Mouse (Mus musculus) limb, embryonic 15.5 days (tissue): Measurements from ENCODE around the gene Swap70. TPM values are rescaled to one million over a fixed set of nuclear protein-coding genes. Genes with fewer than 3 reads are reported as not detected.
"Not testable (repeated sequence)": the region's sequence is repeated elsewhere in the genome, so short reads cannot be mapped to it uniquely, and the experiment has no call there.

Source experiments
- ATAC-seq: fragments of 200-750 bp; cut with Nextera tagmentation; 2 replicates; pipeline ENCODE4 v1.8.0; 2017; ENCODE audit warnings: low read depth, moderate TSS enrichment; ENCODE audit not compliant: insufficient number of reproducible peaks, low FRiP score, low TSS enrichment
- H3K27ac ChIP-seq: fragments of 300-500 bp; sonication (generic); 2 replicates; pipeline ENCODE4 v1.5.1; 2015; ENCODE audit warnings: moderate library complexity, mild to moderate bottlenecking, inconsistent platforms
- H3K27me3 ChIP-seq: fragments of 300-500 bp; sonication (generic); 2 replicates; pipeline ENCODE4 v1.6.1; 2015; ENCODE audit warnings: inconsistent platforms
- H3K36me3 ChIP-seq: fragments of 300-500 bp; sonication (generic); 2 replicates; pipeline ENCODE4 v1.6.1; 2015; ENCODE audit warnings: inconsistent platforms
- H3K4me1 ChIP-seq: fragments of 300-500 bp; sonication (generic); 2 replicates; pipeline ENCODE4 v1.6.1; 2015; ENCODE audit warnings: inconsistent platforms
- H3K4me2 ChIP-seq: fragments of 300-500 bp; sonication (generic); 2 replicates; pipeline ENCODE4 v1.6.1; 2015; ENCODE audit warnings: mild to moderate bottlenecking, inconsistent platforms
- H3K4me3 ChIP-seq: fragments of 300-500 bp; sonication (generic); 2 replicates; pipeline ENCODE4 v1.5.1; 2015; ENCODE audit warnings: mild to moderate bottlenecking, inconsistent platforms
- H3K9ac ChIP-seq: fragments of 300-500 bp; sonication (generic); 2 replicates; pipeline ENCODE4 v1.6.1; 2015; ENCODE audit warnings: inconsistent platforms
- H3K9me3 ChIP-seq: fragments of 300-500 bp; sonication (generic); 2 replicates; pipeline ENCODE4 v1.6.1; 2016; ENCODE audit warnings: inconsistent platforms
- WGBS: fragments of 180-500 bp; shearing (Covaris S2); methylation state at CpG from one replicate; pipeline ENCODE4 v1.1.7; 2015; 5-methylcytosine and 5-hydroxymethylcytosine counted together
- polyA plus RNA-seq: library from polyadenylated mRNA; unstranded; fragments of >200 nt; fragmentation: Nextera tagmentation; extraction: Ambion mirVana; gene quantifications from 2 replicates; pipeline ENCODE4 v1.2.1, GENCODE M21; 2015

Swap70 gene
- polyA plus RNA-seq, 1 experiment from 2014 or later = 34.4 TPM

- WGBS = 60% methylated on average over 3 of the region's 3 CpGs
- Histone ChIP-seq H3K9ac (no peak overlapping the region), H3K9me3 (0 out of 2 replicates have a peak, but pooled peaks cover 6% of the 10 kb centered on the region), H3K27me3 (no peaks in the 10 kb centered on the region), H3K4me1 (no peaks in the 10 kb centered on the region), H3K27ac (no peak overlapping the region), H3K4me2 (no peak overlapping the region), H3K4me3 (no peak overlapping the region), H3K36me3 (no peaks in the 10 kb centered on the region)
- ATAC-seq = no peak
Measured at GRCm38 (mm10) chr7:110211025-110211424, 10.5 kb upstream of the Swap70 start.

GRCm38 (mm10) chr7:110214882-110215281 lies 6.6 kb upstream of the Swap70 start:
- Histone ChIP-seq H3K27ac (no peak overlapping the region), H3K27me3 (no peaks in the 10 kb centered on the region), H3K4me3 (no peak overlapping the region), H3K36me3 (no peaks in the 10 kb centered on the region), H3K4me1 (no peaks in the 10 kb centered on the region), H3K9ac (no peak overlapping the region), H3K9me3 (no peaks in the 10 kb centered on the region), H3K4me2 (no peak overlapping the region)
- WGBS = 56% methylated on average over 3 of the region's 3 CpGs
- ATAC-seq = no peak

GRCm38 (mm10) chr7:110221051-110221585 lies 393 bp upstream of the Swap70 start:
- peaks cover under 1% of the 10 kb centered on the region; the same call in 1 of the 2 replicates for H3K36me3 ChIP-seq
- no peaks in the 10 kb centered on the region for H3K9me3 ChIP-seq
- no peak for ATAC-seq
- no peaks in the 10 kb centered on the region for H3K27me3 ChIP-seq
- H3K4me3 ChIP-seq = peak overlapping the region; percentile 77
- peak overlapping the region; percentile 64 for H3K4me2 ChIP-seq
- H3K27ac ChIP-seq = peak overlapping the region; percentile 96
- 21% methylated on average over 8 of the region's 8 CpGs for WGBS
- no peak overlapping the region for H3K9ac ChIP-seq
- peaks cover 15% of the 10 kb centered on the region; the same call in 1 of the 2 replicates for H3K4me1 ChIP-seq

- peaks cover 7% of the 10 kb centered on the region; the same call in 1 of the 2 replicates for H3K36me3 ChIP-seq
- no peak overlapping the region for H3K9ac ChIP-seq
- no peak for ATAC-seq
- H3K4me1 ChIP-seq = peaks cover 15% of the 10 kb centered on the region; the same call in 1 of the 2 replicates
- H3K4me2 ChIP-seq = peak overlapping the region; percentile 64
- peak overlapping the region; percentile 78 for H3K27ac ChIP-seq
- H3K27me3 ChIP-seq = no peaks in the 10 kb centered on the region
- 14% methylated on average over 12 of the region's 12 CpGs for WGBS
- H3K4me3 ChIP-seq = peak overlapping the region; percentile 77
- no peaks in the 10 kb centered on the region for H3K9me3 ChIP-seq
Measured at GRCm38 (mm10) chr7:110222583-110223182, 1.2 kb downstream of the Swap70 start.

- Histone ChIP-seq H3K9ac (no peak overlapping the region), H3K9me3 (no peaks in the 10 kb centered on the region), H3K4me3 (no peak overlapping the region), H3K4me1 (peaks cover 15% of the 10 kb centered on the region; the same call in 1 of the 2 replicates), H3K27ac (no peak overlapping the region), H3K36me3 (peaks cover 7% of the 10 kb centered on the region; the same call in 1 of the 2 replicates), H3K4me2 (no peak overlapping the region), H3K27me3 (no peaks in the 10 kb centered on the region)
- ATAC-seq = no peak
- WGBS = 68% methylated on average over 2 of the region's 2 CpGs
Measured at GRCm38 (mm10) chr7:110223727-110224510, 2.4 kb downstream of the Swap70 start.

- Histone ChIP-seq H3K4me1 (peaks cover 15% of the 10 kb centered on the region; the same call in 1 of the 2 replicates), H3K36me3 (peaks cover 7% of the 10 kb centered on the region; the same call in 1 of the 2 replicates), H3K9me3 (no peaks in the 10 kb centered on the region), H3K27me3 (no peaks in the 10 kb centered on the region), H3K4me2 (no peak overlapping the region), H3K4me3 (no peak overlapping the region), H3K27ac (no peak overlapping the region), H3K9ac (no peak overlapping the region)
- WGBS = 96% methylated on average over 5 of the region's 5 CpGs
- no peak for ATAC-seq
Measured at GRCm38 (mm10) chr7:110226484-110226883, 5.0 kb downstream of the Swap70 start.

GRCm38 (mm10) chr7:110229967-110230366 lies 8.5 kb downstream of the Swap70 start:
- WGBS = 66% methylated on average over 6 of the region's 6 CpGs
- Histone ChIP-seq H3K4me1 (no peaks in the 10 kb centered on the region), H3K4me3 (no peak overlapping the region), H3K36me3 (peaks cover 11% of the 10 kb centered on the region; the same call in 1 of the 2 replicates), H3K9ac (no peak overlapping the region), H3K9me3 (no peaks in the 10 kb centered on the region), H3K27me3 (no peaks in the 10 kb centered on the region), H3K4me2 (no peak overlapping the region), H3K27ac (no peak overlapping the region)
- ATAC-seq = no peak

GRCm38 (mm10) chr7:110231127-110231526 lies 9.6 kb downstream of the Swap70 start:
- H3K4me3 ChIP-seq, H3K9ac ChIP-seq, H3K9me3 ChIP-seq, H3K27ac ChIP-seq, ATAC-seq, H3K27me3 ChIP-seq, H3K4me1 ChIP-seq, H3K4me2 ChIP-seq: not testable (repeated sequence)
- peaks cover 11% of the 10 kb centered on the region; the same call in 1 of the 2 replicates for H3K36me3 ChIP-seq
- WGBS = 92% methylated on average over 10 of the region's 10 CpGs

- WGBS = 79% methylated on average over 4 of the region's 4 CpGs
- ATAC-seq = no peak
- no peak overlapping the region for H3K4me3 ChIP-seq
- no peak overlapping the region for H3K9ac ChIP-seq
- peaks cover 13% of the 10 kb centered on the region for H3K4me1 ChIP-seq
- H3K27me3 ChIP-seq = no peaks in the 10 kb centered on the region
- no peak overlapping the region for H3K27ac ChIP-seq
- H3K36me3 ChIP-seq = 0 out of 2 replicates have a peak, but pooled peaks cover 4% of the 10 kb centered on the region
- H3K9me3 ChIP-seq = no peaks in the 10 kb centered on the region
- no peak overlapping the region for H3K4me2 ChIP-seq
Measured at GRCm38 (mm10) chr7:110236085-110236484, 14.6 kb downstream of the Swap70 start.

- 0 out of 2 replicates have a peak, but pooled peaks cover 4% of the 10 kb centered on the region for H3K36me3 ChIP-seq
- no peak overlapping the region for H3K4me3 ChIP-seq
- H3K27ac ChIP-seq = peak overlapping the region; percentile 59; the same call in 1 of the 2 replicates
- no peak for ATAC-seq
- H3K4me1 ChIP-seq = peaks cover 13% of the 10 kb centered on the region
- H3K9me3 ChIP-seq = no peaks in the 10 kb centered on the region
- H3K4me2 ChIP-seq = 0 out of 2 replicates have a peak overlapping the region, but pooled peaks have one; percentile 7
- no peak overlapping the region for H3K9ac ChIP-seq
- WGBS = 20% methylated on average over 3 of the region's 3 CpGs
- H3K27me3 ChIP-seq = no peaks in the 10 kb centered on the region
Measured at GRCm38 (mm10) chr7:110237451-110237836, 15.9 kb downstream of the Swap70 start.

- Histone ChIP-seq H3K4me3 (no peak overlapping the region), H3K4me1 (peaks cover 13% of the 10 kb centered on the region), H3K4me2 (0 out of 2 replicates have a peak overlapping the region, but pooled peaks have one; percentile 7), H3K27ac (peak overlapping the region; percentile 59; the same call in 1 of the 2 replicates), H3K9ac (no peak overlapping the region), H3K9me3 (no peaks in the 10 kb centered on the region), H3K36me3 (0 out of 2 replicates have a peak, but pooled peaks cover 4% of the 10 kb centered on the region), H3K27me3 (no peaks in the 10 kb centered on the region)
- 31% methylated on average over 2 of the region's 2 CpGs for WGBS
- no peak for ATAC-seq
Measured at GRCm38 (mm10) chr7:110237837-110238451, 16.4 kb downstream of the Swap70 start.
